Mouse (Mus musculus) midbrain, embryonic 12.5 days (tissue): ENCODE measurements at regions not wholly inside any gene's neighbourhood (a gene's known extent, or its start where the extent isn't known, plus 50 kb on each side); places are given as distances from the start of the nearest gene placed in this dataset.

Experiments used
- ATAC-seq: fragments of 200-750 bp; cut with Nextera tagmentation; 2 replicates; pipeline ENCODE4 v1.8.0; 2017; ENCODE audit warnings: low read depth, moderate TSS enrichment, moderate library complexity; ENCODE audit not compliant: low FRiP score
- H3K27ac ChIP-seq: fragments of 300-500 bp; sonication (generic); replicated peaks from 2 replicates; pipeline ENCODE4 v1.5.1; 2016; ENCODE audit warnings: mild to moderate bottlenecking
- H3K27me3 ChIP-seq: fragments of 300-500 bp; sonication (generic); 2 replicates; pipeline ENCODE4 v1.6.1; 2016; ENCODE audit warnings: mild to moderate bottlenecking
- H3K36me3 ChIP-seq: fragments of 300-500 bp; sonication (generic); 2 replicates; pipeline ENCODE4 v1.6.1; 2016
- H3K4me1 ChIP-seq: fragments of 300-500 bp; sonication (generic); 2 replicates; pipeline ENCODE4 v1.6.1; 2016
- H3K4me2 ChIP-seq: fragments of 300-500 bp; sonication (generic); replicated peaks from 2 replicates; pipeline ENCODE4 v1.6.1; 2016; ENCODE audit warnings: mild to moderate bottlenecking, moderate library complexity
- H3K4me3 ChIP-seq: fragments of 300-500 bp; sonication (generic); 2 replicates; pipeline ENCODE4 v1.5.1; 2016; ENCODE audit warnings: mild to moderate bottlenecking
- H3K9ac ChIP-seq: fragments of 300-500 bp; sonication (generic); replicated peaks from 2 replicates; pipeline ENCODE4 v1.6.1; 2016; ENCODE audit warnings: mild to moderate bottlenecking, moderate library complexity
- H3K9me3 ChIP-seq: fragments of 300-500 bp; sonication (generic); 2 replicates; pipeline ENCODE4 v1.6.1; 2016; ENCODE audit warnings: mild to moderate bottlenecking
- WGBS: fragments of 180-500 bp; shearing (Covaris S2); methylation state at CpG from one replicate; pipeline ENCODE4 v1.1.7; 2016; 5-methylcytosine and 5-hydroxymethylcytosine counted together

GRCm38 (mm10) chr9:112722501-112722900 lies 486.8 kb upstream of the Arpp21 start:
- Histone ChIP-seq H3K4me2 (no peak overlapping the region), H3K4me3 (no peak overlapping the region), H3K36me3 (no peaks in the 10 kb centered on the region), H3K27ac (no peak overlapping the region), H3K9ac (no peak overlapping the region), H3K27me3 (peaks cover 34% of the 10 kb centered on the region), H3K4me1 (0 out of 2 replicates have a peak, but pooled peaks cover 4% of the 10 kb centered on the region), H3K9me3 (no peaks in the 10 kb centered on the region)
- no peak for ATAC-seq
- 88% methylated on average over 4 of the region's 4 CpGs for WGBS

- Histone ChIP-seq H3K9ac (no peak overlapping the region), H3K27ac (no peak overlapping the region), H3K4me2 (no peak overlapping the region), H3K36me3 (no peaks in the 10 kb centered on the region), H3K9me3 (no peaks in the 10 kb centered on the region), H3K4me1 (no peaks in the 10 kb centered on the region), H3K4me3 (no peak overlapping the region), H3K27me3 (no peaks in the 10 kb centered on the region)
- 31% methylated on average over 1 of the region's 1 CpGs for WGBS
- 0 out of 2 replicates have a peak, but pooled peaks have one; percentile 12 for ATAC-seq
Observed at GRCm38 (mm10) chr9:112715197-112715762, 479.5 kb upstream of the Arpp21 start.

- H3K9me3 ChIP-seq = no peaks in the 10 kb centered on the region
- no peaks in the 10 kb centered on the region for H3K36me3 ChIP-seq
- no peak for ATAC-seq
- no peak overlapping the region for H3K27ac ChIP-seq
- no peak overlapping the region for H3K4me2 ChIP-seq
- WGBS = 73% methylated on average over 1 of the region's 1 CpGs
- H3K9ac ChIP-seq = no peak overlapping the region
- no peaks in the 10 kb centered on the region for H3K27me3 ChIP-seq
- H3K4me1 ChIP-seq = no peaks in the 10 kb centered on the region
- H3K4me3 ChIP-seq = no peak overlapping the region
Observed at GRCm38 (mm10) chr9:112678866-112679265, 443.1 kb upstream of the Arpp21 start.

- no peak for ATAC-seq
- Histone ChIP-seq H3K4me2 (no peak overlapping the region), H3K27me3 (no peaks in the 10 kb centered on the region), H3K4me3 (no peak overlapping the region), H3K27ac (no peak overlapping the region), H3K9ac (no peak overlapping the region), H3K4me1 (no peaks in the 10 kb centered on the region), H3K9me3 (no peaks in the 10 kb centered on the region), H3K36me3 (no peaks in the 10 kb centered on the region)
- WGBS = 88% methylated on average over 5 of the region's 5 CpGs
Observed at GRCm38 (mm10) chr9:112675232-112675631, 439.5 kb upstream of the Arpp21 start.
